Comparison of ENCODE assay signal across 8 mouse cellular contexts in the genomic region with DNA sequence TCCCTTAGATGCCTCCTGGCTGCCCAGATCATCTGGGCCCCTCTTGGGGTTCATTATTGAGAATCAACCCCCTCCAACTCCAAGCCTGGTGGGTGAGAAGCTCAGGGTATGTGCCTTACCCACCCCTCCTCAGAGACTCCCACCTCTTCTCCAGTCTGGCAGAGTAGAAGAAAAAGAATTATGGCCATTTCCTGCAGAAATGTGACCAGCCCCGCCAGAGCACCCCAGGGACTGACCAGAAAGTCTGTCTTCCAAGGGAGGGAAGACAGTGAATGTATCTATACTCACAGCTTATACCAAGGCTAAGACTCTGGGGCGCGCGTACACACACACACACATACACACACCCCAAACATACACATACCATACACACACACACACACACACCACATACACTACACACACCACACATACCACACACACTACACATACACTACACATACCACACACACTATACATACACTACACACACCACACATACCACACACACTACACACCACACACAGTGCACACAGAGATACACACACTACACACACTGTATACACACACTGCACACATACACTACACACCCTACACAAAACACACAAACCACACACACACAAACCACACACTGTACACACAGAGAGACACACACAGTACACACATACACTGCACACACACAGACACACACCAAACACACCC. TPM values are rescaled to one million over a fixed set of nuclear protein-coding genes. Genes with fewer than 3 reads are reported as not detected.
DNase-seq lines count a peak whose midpoint lies in the region; ATAC-seq lines count a peak whose summit lies in the region.

No protein-coding gene starts in this region.

- H3K4me2 ChIP-seq in midbrain, embryonic 15.5 days, result peak overlapping the region; percentile 25; the same call in 1 of the 2 replicates
- H3K4me2 ChIP-seq in midbrain, embryonic 11.5 days, result no peak overlapping the region
- H3K4me2 ChIP-seq in stomach, embryonic 16.5 days (ENCODE audit: low read depth, low read length), result peak overlapping the region; percentile 86

- DNase-seq in gastrocnemius, postnatal 14 days, result peak; percentile 40
- no peak for DNase-seq in gastrocnemius, adult 18-20 months (ENCODE audit: low spot score)
- DNase-seq in midbrain, embryonic 11.5 days (ENCODE audit: low spot score, missing footprints), result no peak
- peak; percentile 50 to 64 for DNase-seq in kidney, postnatal 4 days
- DNase-seq in embryo, embryonic 11 days, result no peak
- no peak for DNase-seq in ovary, postnatal 10 days (ENCODE audit: low spot score)

- 0 out of 2 replicates have a peak overlapping the region, but pooled peaks have one; percentile 11 for H3K27ac ChIP-seq in midbrain, embryonic 15.5 days
- no peak overlapping the region for H3K27ac ChIP-seq in midbrain, embryonic 11.5 days (ENCODE audit: low read depth, low read length)
- H3K27ac ChIP-seq in stomach, embryonic 16.5 days (ENCODE audit: low read length), result peak overlapping the region; percentile 96

- H3K27me3 ChIP-seq in midbrain, embryonic 15.5 days (replicated peaks), result 0 out of 2 replicates have a peak, but pooled peaks cover 3% of the 10 kb centered on the region
- H3K27me3 ChIP-seq in midbrain, embryonic 11.5 days (ENCODE audit: control insufficient read depth, insufficient read depth, low read length), result peaks cover 4% of the 10 kb centered on the region; the same call in 1 of the 2 replicates
- H3K27me3 ChIP-seq in stomach, embryonic 16.5 days (ENCODE audit: control insufficient read depth, insufficient read depth, low read length), result no peaks in the 10 kb centered on the region

- no peak for ATAC-seq in midbrain, embryonic 15.5 days (replicated peaks)
- no peak for ATAC-seq in midbrain, embryonic 11.5 days (ENCODE audit: low FRiP score)
- no peak for ATAC-seq in stomach, embryonic 16.5 days (ENCODE audit: insufficient read depth, low FRiP score)

- H3K4me3 ChIP-seq in midbrain, embryonic 15.5 days, result no peak overlapping the region
- no peak overlapping the region for H3K4me3 ChIP-seq in midbrain, embryonic 11.5 days (ENCODE audit: low read depth, low read length)
- peak overlapping the region; percentile 95 for H3K4me3 ChIP-seq in stomach, embryonic 16.5 days (replicated peaks; ENCODE audit: low read length)

- H3K9me3 ChIP-seq in midbrain, embryonic 15.5 days, result no peaks in the 10 kb centered on the region
- no peaks in the 10 kb centered on the region for H3K9me3 ChIP-seq in midbrain, embryonic 11.5 days (ENCODE audit: control insufficient read depth, low read length)
- no peaks in the 10 kb centered on the region for H3K9me3 ChIP-seq in stomach, embryonic 16.5 days (replicated peaks; ENCODE audit: control insufficient read depth, low read length)

- intact Hi-C loops in gastrocnemius, postnatal 14 days (cut with DNase I; ENCODE audit: low total_unique reads), result no loop called here

- no peaks in the 10 kb centered on the region for H3K36me3 ChIP-seq in midbrain, embryonic 15.5 days (replicated peaks)
- H3K36me3 ChIP-seq in midbrain, embryonic 11.5 days (ENCODE audit: control insufficient read depth, insufficient read depth, low read length), result no peaks in the 10 kb centered on the region
- H3K36me3 ChIP-seq in stomach, embryonic 16.5 days (ENCODE audit: control insufficient read depth, insufficient read depth, low read length), result peaks cover 1% of the 10 kb centered on the region; the same call in 1 of the 2 replicates

- H3K9ac ChIP-seq in midbrain, embryonic 15.5 days, result 0 out of 2 replicates have a peak overlapping the region, but pooled peaks have one; percentile 0
- H3K9ac ChIP-seq in midbrain, embryonic 11.5 days (ENCODE audit: low read length), result no peak overlapping the region
- H3K9ac ChIP-seq in stomach, embryonic 16.5 days (ENCODE audit: low read length), result peak overlapping the region; percentile 72

- 96% methylated on average over 4 of the region's 4 CpGs for WGBS in midbrain, embryonic 15.5 days
- WGBS in midbrain, embryonic 11.5 days, result 89% methylated on average over 4 of the region's 4 CpGs
- 72% methylated on average over 4 of the region's 4 CpGs for WGBS in stomach, embryonic 16.5 days

- H3K4me1 ChIP-seq in midbrain, embryonic 15.5 days, result peaks cover 32% of the 10 kb centered on the region
- H3K4me1 ChIP-seq in midbrain, embryonic 11.5 days (ENCODE audit: control insufficient read depth, insufficient read depth, low read length), result peaks cover 22% of the 10 kb centered on the region
- H3K4me1 ChIP-seq in stomach, embryonic 16.5 days (ENCODE audit: control insufficient read depth, insufficient read depth, low read length), result peaks cover 43% of the 10 kb centered on the region

RNA-seq across cellular contexts. Expression of a gene that starts 3.4 kb away (rescaled TPM):
- 1 to 10 TPM; 4.5 to 7.8 TPM for total RNA-seq in gastrocnemius, postnatal 14 days (2021)
- 1 to 10 TPM in 1 of 2 experiments, under 1 TPM in 1; 0.68 to 1.9 TPM for total RNA-seq in gastrocnemius, adult 18-20 months (2021)
- 11.3 and 11.7 TPM in 2 replicates for polyA plus RNA-seq in midbrain, embryonic 15.5 days (2015; fragmentation: Nextera tagmentation; extraction: Ambion mirVana)
- 18.1 and 20.1 TPM in 2 replicates for polyA plus RNA-seq in midbrain, embryonic 11.5 days (2014; fragmentation: Nextera tagmentation; extraction: Ambion mirVana)
- polyA plus RNA-seq in stomach, embryonic 16.5 days (2015; fragmentation: Nextera tagmentation; extraction: Ambion mirVana), result 38.2 and 39.9 TPM in 2 replicates

RNA-seq across cellular contexts. Expression of a gene that starts 13.5 kb away (rescaled TPM):
- total RNA-seq in gastrocnemius, postnatal 14 days (2021), result 10 to 100 TPM; 11.6 to 12.8 TPM
- 1 to 10 TPM; 6.0 to 6.7 TPM for total RNA-seq in gastrocnemius, adult 18-20 months (2021)
- polyA plus RNA-seq in midbrain, embryonic 15.5 days (2015; fragmentation: Nextera tagmentation; extraction: Ambion mirVana), result 73.4 and 78.1 TPM in 2 replicates
- polyA plus RNA-seq in midbrain, embryonic 11.5 days (2014; fragmentation: Nextera tagmentation; extraction: Ambion mirVana), result 67.4 and 73.3 TPM in 2 replicates
- 75.5 and 75.7 TPM in 2 replicates for polyA plus RNA-seq in stomach, embryonic 16.5 days (2015; fragmentation: Nextera tagmentation; extraction: Ambion mirVana)

RNA-seq across cellular contexts. Expression of a gene that starts 29.4 kb away (rescaled TPM):
- total RNA-seq in gastrocnemius, postnatal 14 days (2021), result 10 to 100 TPM; 50.8 to 54.9 TPM
- 10 to 100 TPM; 57.9 to 58.8 TPM for total RNA-seq in gastrocnemius, adult 18-20 months (2021)
- 93.4 and 110 TPM in 2 replicates for polyA plus RNA-seq in midbrain, embryonic 15.5 days (2015; fragmentation: Nextera tagmentation; extraction: Ambion mirVana)
- polyA plus RNA-seq in midbrain, embryonic 11.5 days (2014; fragmentation: Nextera tagmentation; extraction: Ambion mirVana), result 120 and 121 TPM in 2 replicates
- 131 and 141 TPM in 2 replicates for polyA plus RNA-seq in stomach, embryonic 16.5 days (2015; fragmentation: Nextera tagmentation; extraction: Ambion mirVana)

RNA-seq across cellular contexts. Expression of a gene that starts 42.6 kb away (rescaled TPM):
- 1 to 10 TPM; 3.1 to 3.4 TPM for total RNA-seq in gastrocnemius, postnatal 14 days (2021)
- total RNA-seq in gastrocnemius, adult 18-20 months (2021), result 1 to 10 TPM; 1.6 to 3.0 TPM
- polyA plus RNA-seq in midbrain, embryonic 15.5 days (2015; fragmentation: Nextera tagmentation; extraction: Ambion mirVana), result 3.3 and 3.9 TPM in 2 replicates
- 3.9 and 4.0 TPM in 2 replicates for polyA plus RNA-seq in midbrain, embryonic 11.5 days (2014; fragmentation: Nextera tagmentation; extraction: Ambion mirVana)
- polyA plus RNA-seq in stomach, embryonic 16.5 days (2015; fragmentation: Nextera tagmentation; extraction: Ambion mirVana), result 15.0 and 16.3 TPM in 2 replicates

RNA-seq across cellular contexts. Expression of a gene that starts 56.0 kb away (rescaled TPM):
- total RNA-seq in gastrocnemius, postnatal 14 days (2021), result under 1 TPM; 0.29 to 0.43 TPM
- 1 to 10 TPM; 1.4 to 2.8 TPM for total RNA-seq in gastrocnemius, adult 18-20 months (2021)
- 0.27 TPM in 2 replicates for polyA plus RNA-seq in midbrain, embryonic 15.5 days (2015; fragmentation: Nextera tagmentation; extraction: Ambion mirVana)
- polyA plus RNA-seq in midbrain, embryonic 11.5 days (2014; fragmentation: Nextera tagmentation; extraction: Ambion mirVana), result 5.4 and 9.2 TPM in 2 replicates
- polyA plus RNA-seq in stomach, embryonic 16.5 days (2015; fragmentation: Nextera tagmentation; extraction: Ambion mirVana), result 5.9 and 8.6 TPM in 2 replicates

Comparison
In these comparisons a context has a peak if more than half of its experiments do, and no peak if none do; other contexts are left out.
1. DNase-seq: peak in gastrocnemius, postnatal 14 days (single experiment) and kidney, postnatal 4 days (2 of 2); none in gastrocnemius, adult 18-20 months (single experiment), midbrain, embryonic 11.5 days (single experiment), embryo, embryonic 11 days (single experiment) and ovary, postnatal 10 days (single experiment).